Mouse (Mus musculus) CH12.LX (cell line): ENCODE results near the gene Krtap31-2. TPM values are rescaled to one million over a fixed set of nuclear protein-coding genes. Genes with fewer than 3 reads are reported as not detected.

Source experiments
- DNase-seq: peaks from one replicate; pipeline ENCODE4 v3.0.0-alpha.2; 2013; ENCODE audit errors: extremely low read depth
- H3K27ac ChIP-seq: 2 replicates; pipeline ENCODE4 v1.5.1; 2012; ENCODE audit warnings: low read depth, mild to moderate bottlenecking, control low read depth, moderate library complexity; ENCODE audit not compliant: insufficient read depth
- H3K27me3 ChIP-seq: replicated peaks from 2 replicates; pipeline ENCODE3; 2012; ENCODE audit warnings: inconsistent platforms
- H3K36me3 ChIP-seq, 2 experiments: replicated peaks in 1 of 2; 2 replicates each; pipeline versions ENCODE3 to v1.6.1; 2012; ENCODE audit warnings: inconsistent platforms in 1 of 2, low read length in 1 of 2, mild to moderate bottlenecking in 1 of 2, mixed read lengths in 1 of 2, moderate library complexity in 1 of 2; ENCODE audit not compliant: control insufficient read depth in 1 of 2, insufficient read depth in 1 of 2
- H3K4me1 ChIP-seq, 2 experiments: 2 replicates each; pipeline ENCODE4 v1.6.1; 2012; ENCODE audit warnings: inconsistent platforms in 1 of 2, moderate library complexity in 1 of 2; ENCODE audit not compliant: insufficient read depth in 2 of 2, control insufficient read depth in 1 of 2
- H3K4me2 ChIP-seq: 2 replicates; pipeline ENCODE4 v1.6.1; 2012; ENCODE audit warnings: low read depth, mild to moderate bottlenecking, control low read depth; ENCODE audit not compliant: poor library complexity, insufficient read depth, severe bottlenecking
- H3K4me3 ChIP-seq, 3 experiments: fragments of 150-350 bp in 1 of 3; sonication (generic) in 1 of 3; replicated peaks in 1 of 3; 2 replicates each; pipeline versions ENCODE3 to v1.5.1; 2011 to 2012; ENCODE audit warnings: low read depth in 2 of 3, low read length in 2 of 3, mild to moderate bottlenecking in 2 of 3, moderate library complexity in 2 of 3, control low read depth in 1 of 3, improper control_type of control experiment in 1 of 3, inconsistent platforms in 1 of 3, mixed read lengths in 1 of 3; ENCODE audit not compliant: poor library complexity in 1 of 3
- H3K79me2 ChIP-seq: replicated peaks from 2 replicates; pipeline ENCODE4 v1.6.1; 2012; ENCODE audit warnings: mild to moderate bottlenecking, moderate library complexity; ENCODE audit not compliant: control insufficient read depth, poor library complexity, insufficient read depth, severe bottlenecking; ENCODE audit errors: extremely low read depth
- H3K9ac ChIP-seq: 2 replicates; pipeline ENCODE4 v1.6.1; 2012; ENCODE audit warnings: low read depth, mild to moderate bottlenecking, control low read depth, moderate library complexity; ENCODE audit not compliant: insufficient read depth
- H3K9me3 ChIP-seq: replicated peaks from 2 replicates; pipeline ENCODE3; 2012; ENCODE audit warnings: low read length, inconsistent platforms, mixed read lengths
- BHLHE40 ChIP-seq: IDR thresholded peaks from 2 replicates; pipeline ENCODE4 v1.6.1; 2011; ENCODE audit warnings: mild to moderate bottlenecking, low read depth, low read length, improper control_type of control experiment
- CHD1 ChIP-seq: IDR thresholded peaks from 2 replicates; pipeline ENCODE4 v1.6.1; 2012; ENCODE audit warnings: low read depth, low read length, improper control_type of control experiment, inconsistent platforms
- CHD2 ChIP-seq: IDR thresholded peaks from 2 replicates; pipeline ENCODE4 v1.6.1; 2011; ENCODE audit warnings: low read length, improper control_type of control experiment
- CTCF ChIP-seq, 2 experiments: IDR thresholded peaks in 1 of 2; conservative IDR thresholded peaks in 1 of 2; 2 replicates each; pipeline ENCODE4 v1.5.1; 2011 to 2012; ENCODE audit warnings: low read depth in 2 of 2, low read length in 2 of 2, improper control_type of control experiment in 1 of 2, inconsistent platforms in 1 of 2, mild to moderate bottlenecking in 1 of 2, moderate library complexity in 1 of 2
- E2F4 ChIP-seq: IDR thresholded peaks from 2 replicates; pipeline ENCODE4 v1.6.1; 2011; ENCODE audit warnings: low read depth, low read length, improper control_type of control experiment; ENCODE audit not compliant: insufficient replicate concordance
- ELF1 ChIP-seq: IDR thresholded peaks from 2 replicates; pipeline ENCODE4 v1.6.1; 2014; ENCODE audit warnings: low read depth, mild to moderate bottlenecking, inconsistent platforms, low read length, improper control_type of control experiment
- EP300 ChIP-seq: IDR thresholded peaks from 2 replicates; pipeline ENCODE4 v1.6.1; 2011; ENCODE audit warnings: low read length, improper control_type of control experiment
- ETS1 ChIP-seq: conservative IDR thresholded peaks from 2 replicates; pipeline ENCODE4 v1.6.1; 2012; ENCODE audit warnings: low read depth, mild to moderate bottlenecking, inconsistent platforms, low read length, improper control_type of control experiment, moderate library complexity
- GABPA ChIP-seq: IDR thresholded peaks from 2 replicates; pipeline ENCODE4 v1.6.1; 2012; ENCODE audit warnings: low read depth, low read length, improper control_type of control experiment, inconsistent platforms; ENCODE audit not compliant: insufficient replicate concordance
- HCFC1 ChIP-seq: IDR thresholded peaks from 2 replicates; pipeline ENCODE4 v1.6.1; 2012; ENCODE audit warnings: low read depth, mild to moderate bottlenecking, inconsistent platforms, low read length, improper control_type of control experiment
- IRF4 ChIP-seq: IDR thresholded peaks from 2 replicates; pipeline ENCODE4 v1.6.1; 2014; ENCODE audit warnings: low read depth, mild to moderate bottlenecking, inconsistent platforms, low read length, improper control_type of control experiment
- JUN ChIP-seq: IDR thresholded peaks from 2 replicates; pipeline ENCODE4 v1.6.1; 2011; ENCODE audit warnings: low read depth, mild to moderate bottlenecking, low read length, improper control_type of control experiment, moderate library complexity; ENCODE audit not compliant: insufficient read depth
- JUND ChIP-seq: conservative IDR thresholded peaks from 2 replicates; pipeline ENCODE4 v1.6.1; 2011; ENCODE audit warnings: low read depth, low read length, improper control_type of control experiment
- KAT2A ChIP-seq: IDR thresholded peaks from 2 replicates; pipeline ENCODE4 v1.6.1; 2012; ENCODE audit warnings: low read length, improper control_type of control experiment, inconsistent platforms; ENCODE audit not compliant: insufficient replicate concordance
- MAFK ChIP-seq: IDR thresholded peaks from 2 replicates; pipeline ENCODE4 v1.6.1; 2011; ENCODE audit warnings: low read length, improper control_type of control experiment; ENCODE audit not compliant: insufficient replicate concordance
- MAX ChIP-seq: IDR thresholded peaks from 2 replicates; pipeline ENCODE4 v1.6.1; 2011; ENCODE audit warnings: low read length, improper control_type of control experiment
- MAZ ChIP-seq: IDR thresholded peaks from 2 replicates; pipeline ENCODE4 v1.6.1; 2012; ENCODE audit warnings: low read depth, mild to moderate bottlenecking, inconsistent platforms, low read length, improper control_type of control experiment, moderate library complexity
- MEF2A ChIP-seq: IDR thresholded peaks from 2 replicates; pipeline ENCODE4 v1.6.1; 2014; ENCODE audit warnings: low read depth, mild to moderate bottlenecking, inconsistent platforms, low read length, improper control_type of control experiment, borderline replicate concordance
- MXI1 ChIP-seq: IDR thresholded peaks from 2 replicates; pipeline ENCODE4 v1.6.1; 2011; ENCODE audit warnings: mild to moderate bottlenecking, low read depth, low read length, improper control_type of control experiment
- MYC ChIP-seq: IDR thresholded peaks from 2 replicates; pipeline ENCODE4 v1.6.1; 2011; ENCODE audit warnings: low read depth, mild to moderate bottlenecking, improper control_type of control experiment, low read length
- NELFE ChIP-seq: IDR thresholded peaks from 2 replicates; pipeline ENCODE4 v1.6.1; 2011; ENCODE audit warnings: low read depth, low read length, improper control_type of control experiment
- NRF1 ChIP-seq: IDR thresholded peaks from 2 replicates; pipeline ENCODE4 v1.6.1; 2014; ENCODE audit warnings: low read depth, mild to moderate bottlenecking, inconsistent platforms, low read length, improper control_type of control experiment, moderate library complexity
- PAX5 ChIP-seq: IDR thresholded peaks from 2 replicates; pipeline ENCODE4 v1.6.1; 2012; ENCODE audit warnings: low read length, inconsistent platforms, mixed read lengths
- POLR2A ChIP-seq: IDR thresholded peaks from 2 replicates; pipeline ENCODE4 v1.6.1; 2011; ENCODE audit warnings: low read depth, mild to moderate bottlenecking, improper control_type of control experiment, low read length
- POLR2AphosphoS2 ChIP-seq: IDR thresholded peaks from 2 replicates; pipeline ENCODE4 v1.6.1; 2011; ENCODE audit warnings: low read depth, low read length, improper control_type of control experiment
- RAD21 ChIP-seq: IDR thresholded peaks from 2 replicates; pipeline ENCODE4 v1.6.1; 2011; ENCODE audit warnings: low read depth, mild to moderate bottlenecking, low read length, improper control_type of control experiment, moderate library complexity
- RCOR1 ChIP-seq: conservative IDR thresholded peaks from 2 replicates; pipeline ENCODE4 v1.6.1; 2012; ENCODE audit warnings: low read depth, mild to moderate bottlenecking, inconsistent platforms, low read length, improper control_type of control experiment
- SIN3A ChIP-seq: IDR thresholded peaks from 2 replicates; pipeline ENCODE4 v1.6.1; 2012; ENCODE audit warnings: low read length, improper control_type of control experiment, inconsistent platforms
- SMC3 ChIP-seq: IDR thresholded peaks from 2 replicates; pipeline ENCODE4 v1.6.1; 2011; ENCODE audit warnings: low read depth, low read length, improper control_type of control experiment
- TBP ChIP-seq: conservative IDR thresholded peaks from 2 replicates; pipeline ENCODE4 v1.6.1; 2011; ENCODE audit warnings: low read depth, low read length, improper control_type of control experiment
- TCF12 ChIP-seq: IDR thresholded peaks from 2 replicates; pipeline ENCODE4 v1.6.1; 2014; ENCODE audit warnings: low read depth, mild to moderate bottlenecking, inconsistent platforms, low read length, improper control_type of control experiment
- UBTF ChIP-seq: IDR thresholded peaks from 2 replicates; pipeline ENCODE4 v1.6.1; 2012; ENCODE audit warnings: low read depth, mild to moderate bottlenecking, inconsistent platforms, low read length, improper control_type of control experiment, moderate library complexity
- USF1 ChIP-seq: IDR thresholded peaks from 2 replicates; pipeline ENCODE4 v1.6.1; 2014; ENCODE audit warnings: low read depth, mild to moderate bottlenecking, inconsistent platforms, low read length, improper control_type of control experiment
- USF2 ChIP-seq: conservative IDR thresholded peaks from 2 replicates; pipeline ENCODE4 v1.6.1; 2011; ENCODE audit warnings: low read depth, low read length, improper control_type of control experiment
- ZC3H11A ChIP-seq: IDR thresholded peaks from 2 replicates; pipeline ENCODE4 v1.6.1; 2012; ENCODE audit warnings: low read depth, mild to moderate bottlenecking, inconsistent platforms, low read length, improper control_type of control experiment
- ZKSCAN1 ChIP-seq: IDR thresholded peaks from 2 replicates; pipeline ENCODE4 v1.6.1; 2012; ENCODE audit warnings: low read depth, inconsistent platforms, low read length, improper control_type of control experiment, borderline replicate concordance
- ZMIZ1 ChIP-seq: IDR thresholded peaks from 2 replicates; pipeline ENCODE4 v1.6.1; 2012; ENCODE audit warnings: low read depth, mild to moderate bottlenecking, inconsistent platforms, low read length, improper control_type of control experiment
- ZNF384 ChIP-seq: IDR thresholded peaks from 2 replicates; pipeline ENCODE4 v1.6.1; 2012; ENCODE audit warnings: low read depth, low read length, improper control_type of control experiment, inconsistent platforms
- dilution Hi-C: fragments of 300-500 bp; cut with MboI; formaldehyde crosslinking; loops from 2 replicates; pipeline ENCODE4 v1.14.3; 2020; ENCODE audit warnings: low sequenced_read_pairs; ENCODE audit not compliant: extremely low pct_unique_long_range_greater_than_20kb, extremely low pct_ligation_motif_present
- in situ Hi-C: fragments of 300-500 bp; cut with MboI; formaldehyde crosslinking; loops from 3 replicates; pipeline ENCODE4 v1.14.3; 2019; ENCODE audit warnings: low sequenced_read_pairs, low pct_ligation_motif_present, low pct_unique_long_range_greater_than_20kb, mixed read lengths
- polyA plus RNA-seq: library from polyadenylated mRNA; unstranded; fragments of >175 nt; gene quantifications from 2 replicates; pipeline ENCODE4 v1.2.1, GENCODE M21; 2012; ENCODE audit warnings: low read depth; ENCODE audit not compliant: insufficient read length
- total RNA-seq, 2 experiments: library from RNA; depleted of rRNA; stranded (reverse); fragments of 300-350 nt in 1 of 2; fragments of >200 nt in 1 of 2; gene quantifications; 2 replicates each; pipeline ENCODE4 v1.2.3; 2012 to 2014

Gene Krtap31-2
- total and polyA plus RNA-seq, 3 experiments = not detected

DNA sequence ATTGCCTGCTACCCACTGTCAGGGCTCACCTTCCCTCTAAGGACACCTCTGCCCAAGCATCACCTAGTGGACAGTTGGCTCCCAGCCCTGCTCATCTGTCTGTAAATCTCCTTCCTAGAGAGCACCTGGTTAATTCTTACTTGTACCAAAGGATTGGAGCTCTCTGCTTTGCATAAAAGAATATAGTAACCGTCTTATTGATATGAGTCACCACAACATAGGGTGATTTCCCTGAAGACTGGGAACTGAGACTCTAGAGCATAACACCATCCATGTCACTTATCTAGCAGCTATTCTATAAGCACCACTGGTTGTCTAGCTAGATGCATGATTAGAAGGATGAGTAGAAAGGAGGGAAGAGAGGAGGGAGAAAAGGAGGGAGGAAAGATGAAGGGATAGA, 47.4 kb downstream of the Krtap31-2 start:
- H3K9me3 ChIP-seq = no peaks in the 10 kb centered on the region
- no peak overlapping the region for H3K4me3 ChIP-seq
- in situ Hi-C loops = no loop called here
- H3K4me1 ChIP-seq = peaks cover 12 to 16% of the 10 kb centered on the region in 2 experiments
- dilution Hi-C loops = no loop called here
- no peaks in the 10 kb centered on the region for H3K36me3 ChIP-seq
- TF ChIP-seq SIN3A (no peak), RCOR1 (no peak), BHLHE40 (no peak), CHD1 (no peak), ZC3H11A (no peak), ZNF384 (no peak), RAD21 (no peak), GABPA (no peak), TCF12 (peak; percentile 21; the same call in 1 of the 2 replicates), JUND (no peak), PAX5 (no peak), IRF4 (peak; percentile 63; the same call in 1 of the 2 replicates), MXI1 (no peak), NELFE (no peak), MYC (no peak), E2F4 (no peak), HCFC1 (no peak), MAFK (no peak), MAZ (no peak), USF2 (no peak), POLR2A (no peak), ZKSCAN1 (no peak), CTCF (conservative IDR thresholded peaks at IDR 0.05 in 1 of 2, IDR thresholded peaks at IDR 0.05 in 1 of 2; ENCODE audit: low read depth in 2 of 2, low read length in 2 of 2) (peak in 1 of 2 experiments; percentile 13; a peak in 1 of 4 replicates), CHD2 (no peak), ZMIZ1 (no peak), NRF1 (no peak), JUN (no peak), TBP (no peak), USF1 (no peak), ELF1 (no peak), SMC3 (no peak), MEF2A (peak; percentile 15; the same call in 1 of the 2 replicates), MAX (no peak), ETS1 (peak; percentile 20; the same call in 1 of the 2 replicates), EP300 (peak; percentile 72), KAT2A (no peak), UBTF (no peak), POLR2AphosphoS2 (no peak)
- TF ChIP-seq, all 38 proteins: peak for 6
- H3K27me3 ChIP-seq = peaks cover 85% of the 10 kb centered on the region
- no peak overlapping the region for H3K4me2 ChIP-seq
- peak; percentile 47 for DNase-seq
- no peaks in the 10 kb centered on the region for H3K79me2 ChIP-seq
- H3K27ac ChIP-seq = no peak overlapping the region
- no peak overlapping the region for H3K9ac ChIP-seq
